Mouse (Mus musculus) adrenal gland, postnatal 4 days (tissue): ENCODE measurements around the gene Sowahd. TPM values are rescaled to one million over a fixed set of nuclear protein-coding genes. Genes with fewer than 3 reads are reported as not detected.
"Not testable (repeated sequence)": the region's sequence is repeated elsewhere in the genome, so short reads cannot be mapped to it uniquely, and the experiment has no call there.

Experiments used
- DNase-seq, 2 experiments: peaks; one replicate each; pipeline ENCODE4 v3.0.0; 2021 to 2022; ENCODE audit warnings: low spot score in 2 of 2, mixed read lengths in 2 of 2
- long read RNA-seq, 2 experiments: library from polyadenylated mRNA; stranded (forward); transcript quantifications; one replicate each; pipeline ENCODE4 v2.0.0; 2021
- total RNA-seq, 2 experiments: library from RNA; stranded (reverse); gene quantifications; 2 replicates each; pipeline ENCODE4 v1.2.3; 2021

Gene Sowahd
- 1 to 10 TPM in 1 of 2 experiments, under 1 TPM in 1; 0.85 to 1.1 TPM for total RNA-seq
- long read RNA-seq, experiment 1: 0 reads
- long read RNA-seq, experiment 2, partial matches to known transcripts: 0 of 2 reads
- long read RNA-seq, experiment 2, other reads (novel, unspliced or antisense): 0 of 2 reads

DNA sequence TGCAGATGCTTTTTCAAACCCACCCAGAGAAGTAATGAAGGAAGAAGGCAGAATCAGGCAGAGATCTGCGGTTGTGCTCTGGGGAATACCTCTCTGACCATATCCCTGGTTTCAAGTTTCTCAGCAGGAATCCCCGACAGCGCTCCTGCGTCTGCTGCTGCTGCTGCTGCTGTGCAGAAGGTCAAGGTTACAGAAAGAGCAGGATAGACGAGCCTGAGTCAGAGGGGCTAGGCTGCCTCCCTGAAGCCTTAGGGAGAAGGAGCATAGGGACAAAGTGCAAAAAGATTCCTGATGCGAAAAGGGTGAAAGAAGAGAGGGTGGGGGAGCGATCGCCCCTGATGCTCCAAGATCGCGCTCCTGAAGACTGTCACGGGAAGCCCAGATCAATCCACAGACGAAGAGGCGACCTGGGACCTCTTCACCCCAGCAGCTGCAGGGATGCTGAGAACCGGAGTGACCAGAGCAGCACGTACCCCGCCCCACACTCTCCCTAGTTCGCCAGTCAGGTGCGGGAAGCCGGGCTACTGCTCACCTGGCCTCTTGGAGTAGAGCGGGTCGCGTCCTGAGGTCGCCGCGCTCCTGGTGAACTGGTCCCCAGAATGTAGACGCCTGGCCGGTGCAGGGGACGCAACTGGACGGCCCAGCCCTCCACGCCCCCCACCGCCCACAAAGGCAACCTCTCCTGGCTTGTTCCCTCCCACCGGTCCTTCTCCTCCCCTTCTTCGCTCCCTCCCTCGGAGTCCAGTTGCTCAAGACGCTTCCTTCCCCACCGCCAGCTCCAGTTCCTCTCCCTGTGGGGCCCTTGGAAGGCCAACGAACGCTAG is at the start of gene Sowahd:
TSS of gene Sowahd (plus strand) at position 780 of the 824 bp plus-strand sequence.
- DNase-seq: no peak

DNA sequence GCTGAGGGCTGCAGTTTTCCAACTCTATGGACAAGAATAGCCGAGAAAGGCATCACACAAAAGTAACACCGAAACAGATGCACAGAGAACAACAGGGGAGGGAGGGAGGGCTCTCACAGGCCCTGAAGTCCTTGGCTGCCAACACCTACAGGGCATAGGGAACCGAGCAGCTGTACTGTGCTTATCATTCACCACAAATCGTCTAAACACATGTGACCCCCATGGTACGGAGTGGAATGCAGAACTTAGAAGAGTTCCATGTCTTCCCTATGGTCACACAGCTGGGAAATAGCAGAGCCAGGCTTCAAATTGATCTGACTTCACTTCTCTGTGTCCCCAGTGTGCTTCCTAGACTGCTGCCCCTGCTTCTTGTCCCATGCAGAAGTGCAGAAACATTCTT is 34.8 kb upstream of the Sowahd start:
- no peak for DNase-seq

- no peak for DNase-seq
Measured at GRCm38 (mm10) chrX:37018150-37018654, 30.4 kb upstream of the Sowahd start.

- DNase-seq: no peak
Measured at GRCm38 (mm10) chrX:37019045-37019444, 29.6 kb upstream of the Sowahd start.

GRCm38 (mm10) chrX:37022690-37023089 is 26.0 kb upstream of the Sowahd start:
- peak; percentile 14 to 28 for DNase-seq

DNA sequence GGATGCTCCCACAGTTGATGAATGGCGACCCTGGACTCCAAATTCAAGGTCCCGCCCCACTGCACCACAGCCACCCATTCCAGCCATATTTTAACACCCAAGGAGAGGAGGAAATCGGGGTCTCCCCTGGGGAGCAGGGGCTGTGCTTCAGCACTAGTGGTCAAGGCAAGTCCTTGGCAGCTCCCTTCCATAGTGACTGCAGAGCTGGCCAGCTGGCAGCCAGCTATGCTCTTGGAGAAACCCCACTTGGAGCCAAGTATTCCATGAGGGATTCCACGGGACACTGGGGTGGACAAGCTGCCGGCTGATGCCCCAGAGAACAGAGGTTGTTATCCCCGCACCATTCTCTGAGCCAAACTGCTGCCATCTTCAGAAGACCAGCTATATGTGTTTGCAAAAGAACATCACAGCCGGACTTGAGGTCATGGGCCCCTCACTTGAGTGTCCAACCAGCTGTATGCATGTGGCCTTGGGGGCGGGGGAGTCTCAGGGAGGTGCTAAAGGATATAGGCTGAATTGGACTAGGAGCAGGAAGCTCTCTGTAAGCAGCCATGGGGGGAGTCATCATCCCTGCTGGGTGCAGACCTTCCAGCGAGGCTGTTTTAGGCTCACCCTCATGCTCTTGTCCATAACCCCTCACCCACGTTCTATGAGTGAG is 24.9 kb upstream of the Sowahd start:
- no peak for DNase-seq

- no peak for DNase-seq
Measured at GRCm38 (mm10) chrX:37028378-37028777, 20.3 kb upstream of the Sowahd start.

DNA sequence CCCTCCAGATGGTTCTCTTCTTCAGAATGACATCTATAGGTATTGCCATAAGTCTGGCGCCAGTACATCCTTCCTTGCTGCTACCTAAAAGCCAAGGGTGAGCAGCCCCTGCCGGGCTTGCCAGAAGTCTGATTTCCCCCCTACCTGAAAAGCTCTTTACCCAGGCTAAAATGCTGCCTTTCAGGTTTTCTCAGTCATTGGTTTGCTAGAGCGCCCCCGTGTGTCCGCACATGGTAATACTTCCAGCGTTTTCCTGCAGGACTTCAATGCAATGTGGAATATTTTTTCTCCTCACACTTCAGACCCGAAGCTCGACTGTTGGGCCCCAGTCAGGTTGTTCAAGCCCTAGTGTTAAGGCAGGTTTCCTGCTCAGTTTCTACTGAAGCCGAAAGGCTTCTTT is 5.9 kb upstream of the Sowahd start:
- DNase-seq: no peak

GRCm38 (mm10) chrX:37048890-37049823 is 512 bp downstream of the Sowahd start:
- DNase-seq: no peak

GRCm38 (mm10) chrX:37063902-37064301 is 15.3 kb downstream of the Sowahd start:
- DNase-seq: no peak

GRCm38 (mm10) chrX:37067299-37067698 is 18.7 kb downstream of the Sowahd start:
- no peak for DNase-seq

DNA sequence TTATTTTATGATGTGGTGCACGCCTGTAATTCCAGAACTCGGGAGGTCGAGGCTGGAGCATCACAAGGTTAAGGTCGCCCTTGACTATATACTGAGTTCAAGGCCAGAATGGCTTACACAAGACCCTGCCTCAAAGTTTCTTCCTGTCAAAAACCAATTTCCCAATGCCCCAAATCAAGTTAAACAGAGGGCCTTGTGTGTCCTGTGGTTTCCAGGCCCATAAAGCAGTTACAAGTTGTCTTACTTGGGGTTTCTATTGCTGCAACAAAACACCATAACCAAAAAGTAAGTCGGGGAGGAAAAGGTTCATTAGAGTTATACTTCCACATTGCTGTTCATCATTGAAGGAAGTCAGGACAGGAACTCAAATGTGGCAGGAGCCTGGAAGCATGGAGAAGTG is 20.1 kb downstream of the Sowahd start:
- DNase-seq: no peak

DNA sequence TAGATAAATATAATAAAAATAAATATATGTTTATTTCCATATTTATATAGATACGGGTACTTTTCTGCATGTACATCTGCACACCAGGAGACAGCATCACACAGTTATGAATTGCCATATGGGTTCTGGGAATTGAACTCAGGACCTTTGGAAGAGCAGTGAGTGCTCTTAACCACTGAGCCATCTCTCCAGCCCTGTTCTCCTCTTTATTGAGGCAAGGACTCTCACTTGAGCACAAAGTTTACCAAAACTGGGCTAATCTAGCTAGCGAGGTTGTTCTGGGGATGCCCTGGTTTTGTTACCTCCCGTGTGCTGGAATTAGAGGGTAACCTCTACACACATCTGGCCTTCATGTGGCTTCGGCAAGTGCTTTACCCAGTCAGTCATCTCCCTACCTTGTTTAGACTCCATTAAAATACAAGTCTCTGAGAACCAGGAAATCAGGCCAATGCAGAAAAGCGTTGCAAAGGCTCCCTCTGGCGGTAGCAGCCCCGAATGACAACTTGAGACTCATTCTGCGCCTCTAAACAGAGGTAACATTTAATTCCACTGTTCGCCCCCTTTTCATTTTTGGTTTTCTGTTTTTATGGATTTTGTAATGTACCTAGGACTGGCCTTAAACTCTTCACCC is 25.7 kb downstream of the Sowahd start:
- peak; percentile 6 to 12 for DNase-seq

GRCm38 (mm10) chrX:37076651-37077050 is 28.0 kb downstream of the Sowahd start:
- DNase-seq: no peak

DNA sequence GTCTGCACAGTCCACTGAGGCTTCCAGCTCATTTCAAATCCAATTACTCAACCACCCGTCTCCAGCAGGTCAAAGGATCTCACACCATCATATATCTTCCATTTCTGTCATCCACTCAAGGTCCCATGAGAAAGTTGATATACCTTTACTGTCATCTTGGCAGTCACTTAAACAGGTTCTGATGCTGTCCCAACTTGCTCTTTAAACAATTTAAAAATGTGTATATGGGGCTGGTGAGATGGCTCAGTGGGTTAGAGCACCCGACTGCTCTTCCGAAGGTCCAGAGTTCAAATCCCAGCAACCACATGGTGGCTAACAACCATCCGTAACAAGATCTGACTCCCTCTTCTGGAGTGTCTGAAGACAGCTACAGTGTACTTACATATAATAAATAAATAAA is 31.7 kb downstream of the Sowahd start:
- not testable (repeated sequence) for DNase-seq

DNA sequence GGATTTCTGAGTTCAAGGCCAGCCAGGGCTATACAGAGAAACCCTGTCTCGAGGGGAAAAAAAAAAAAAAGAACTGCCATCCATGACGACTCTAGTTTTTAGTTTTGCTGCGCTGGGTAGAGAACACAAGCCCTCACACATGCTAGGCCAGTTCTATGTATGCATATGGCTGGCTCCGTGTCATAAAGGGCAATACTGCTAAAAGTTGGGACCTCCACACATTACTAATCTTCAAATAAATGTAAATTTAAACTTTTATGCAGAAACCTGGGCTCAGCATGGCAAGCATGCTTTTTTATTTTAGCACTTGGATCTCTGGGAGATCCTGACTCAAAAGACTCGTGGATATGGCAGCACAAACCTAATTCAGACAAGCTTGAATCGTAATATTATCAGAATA is 32.5 kb downstream of the Sowahd start:
- no peak for DNase-seq

- no peak for DNase-seq
Measured at GRCm38 (mm10) chrX:37084318-37084926, 35.8 kb downstream of the Sowahd start.

- peak; percentile 27 to 71 for DNase-seq
Measured at GRCm38 (mm10) chrX:37084927-37085660, 36.4 kb downstream of the Sowahd start, which contains the start of gene Rpl39. TSS of gene Rpl39 (minus strand) at chrX:37085402.

DNA sequence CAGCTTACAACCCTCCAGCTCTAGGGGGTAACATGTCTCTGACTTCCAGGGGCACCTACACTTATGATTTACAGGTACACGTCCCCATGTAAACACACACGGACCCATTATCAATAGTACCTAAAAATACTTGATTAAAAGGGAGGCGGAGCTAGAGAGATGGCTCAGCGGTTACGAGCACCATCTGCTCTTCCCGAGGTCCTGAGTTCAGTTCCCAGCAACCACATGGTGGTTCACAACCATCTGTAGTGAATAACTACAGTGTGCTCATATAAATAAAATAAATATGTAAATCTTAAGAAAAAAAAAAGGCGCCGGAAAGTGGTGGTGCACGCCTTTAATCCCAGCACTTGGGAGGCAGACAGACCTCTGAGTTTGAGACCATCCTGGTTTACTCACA is 37.0 kb downstream of the Sowahd start:
- no peak for DNase-seq
